10 mouse cellular contexts compared by ENCODE assay signal in genomic region chr13:97394756-97395454, GRCm38 (mm10).
"Had no signal": no experiment of that assay in that cellular context is flagged by ENCODE, and none has a peak within 500 bp of the region (broad histone marks: within the 10 kb centered on the region; RNA-seq: fewer than 3 reads in every experiment).

No protein-coding gene starts in this region.

- H3K4me2 ChIP-seq: liver, embryonic 11.5 days; liver, embryonic 15.5 days; midbrain, embryonic 13.5 days had no signal

- H3K27me3 ChIP-seq: liver, embryonic 15.5 days; midbrain, embryonic 13.5 days had no signal

- DNase-seq: kidney, postnatal 25 days; lung, adult 2 months; lung, postnatal 36 days; thymus, postnatal 4 days had no signal

- H3K36me3 ChIP-seq: limb, embryonic 10.5 days; liver, embryonic 15.5 days; midbrain, embryonic 13.5 days had no signal

- H3K4me3 ChIP-seq: limb, embryonic 10.5 days; liver, embryonic 15.5 days; midbrain, embryonic 13.5 days had no signal

- ATAC-seq: lung, postnatal 0 days; midbrain, embryonic 13.5 days had no signal

- H3K4me1 ChIP-seq: liver, embryonic 15.5 days had no signal

- H3K9me3 ChIP-seq: limb, embryonic 10.5 days; liver, embryonic 15.5 days; midbrain, embryonic 13.5 days had no signal

- H3K9ac ChIP-seq: liver, embryonic 15.5 days; midbrain, embryonic 13.5 days had no signal

- H3K27ac ChIP-seq: limb, embryonic 10.5 days; liver, embryonic 15.5 days; midbrain, embryonic 13.5 days; stomach, postnatal 0 days had no signal
